Mouse (Mus musculus) limb, embryonic 11.5 days (tissue): ENCODE measurements at regions not wholly inside any gene's neighbourhood (a gene's known extent, or its start where the extent isn't known, plus 50 kb on each side); places are given as distances from the start of the nearest gene placed in this dataset.
"Not testable (repeated sequence)": the region's sequence is repeated elsewhere in the genome, so short reads cannot be mapped to it uniquely, and the experiment has no call there.

ENCODE experiments used
- ATAC-seq: fragments of 200-750 bp; cut with Nextera tagmentation; 2 replicates; pipeline ENCODE4 v1.8.0; 2017; ENCODE audit warnings: low read depth; ENCODE audit not compliant: insufficient number of reproducible peaks, low FRiP score, low TSS enrichment
- DNase-seq: peaks from one replicate; pipeline ENCODE4 v3.0.0-alpha.2; 2015; ENCODE audit warnings: low spot score
- H3K27ac ChIP-seq: fragments of 300-500 bp; sonication (generic); replicated peaks from 2 replicates; pipeline ENCODE4 v1.5.1; 2014; ENCODE audit warnings: low read depth, mild to moderate bottlenecking, low read length
- H3K27me3 ChIP-seq: fragments of 300-500 bp; sonication (generic); 2 replicates; pipeline ENCODE4 v1.6.1; 2014; ENCODE audit warnings: mild to moderate bottlenecking, low read length, mixed read lengths; ENCODE audit not compliant: control insufficient read depth, insufficient read depth
- H3K36me3 ChIP-seq: fragments of 300-500 bp; sonication (generic); 2 replicates; pipeline ENCODE4 v1.6.1; 2014; ENCODE audit warnings: mild to moderate bottlenecking, low read length, moderate library complexity, mixed read lengths; ENCODE audit not compliant: control insufficient read depth, insufficient read depth
- H3K4me1 ChIP-seq: fragments of 300-500 bp; sonication (generic); 2 replicates; pipeline ENCODE4 v1.6.1; 2014; ENCODE audit warnings: low read length, mixed read lengths; ENCODE audit not compliant: control insufficient read depth, insufficient read depth
- H3K4me2 ChIP-seq: fragments of 300-500 bp; sonication (generic); 2 replicates; pipeline ENCODE4 v1.6.1; 2014; ENCODE audit warnings: low read depth, mild to moderate bottlenecking, moderate library complexity; ENCODE audit not compliant: severe bottlenecking
- H3K4me3 ChIP-seq: fragments of 300-500 bp; sonication (generic); 2 replicates; pipeline ENCODE4 v1.5.1; 2014; ENCODE audit warnings: low read depth, low read length
- H3K9ac ChIP-seq: fragments of 300-500 bp; sonication (generic); 2 replicates; pipeline ENCODE4 v1.6.1; 2014; ENCODE audit warnings: mild to moderate bottlenecking, low read length
- H3K9me3 ChIP-seq: fragments of 300-500 bp; sonication (generic); 2 replicates; pipeline ENCODE4 v1.6.1; 2016; ENCODE audit warnings: low read length; ENCODE audit not compliant: control insufficient read depth
- WGBS: fragments of 180-500 bp; shearing (Covaris S2); extraction: QIAGEN DNeasy Blood & Tissue Kit; methylation state at CpG from one replicate; pipeline ENCODE4 v1.1.7; 2014; 5-methylcytosine and 5-hydroxymethylcytosine counted together

DNA sequence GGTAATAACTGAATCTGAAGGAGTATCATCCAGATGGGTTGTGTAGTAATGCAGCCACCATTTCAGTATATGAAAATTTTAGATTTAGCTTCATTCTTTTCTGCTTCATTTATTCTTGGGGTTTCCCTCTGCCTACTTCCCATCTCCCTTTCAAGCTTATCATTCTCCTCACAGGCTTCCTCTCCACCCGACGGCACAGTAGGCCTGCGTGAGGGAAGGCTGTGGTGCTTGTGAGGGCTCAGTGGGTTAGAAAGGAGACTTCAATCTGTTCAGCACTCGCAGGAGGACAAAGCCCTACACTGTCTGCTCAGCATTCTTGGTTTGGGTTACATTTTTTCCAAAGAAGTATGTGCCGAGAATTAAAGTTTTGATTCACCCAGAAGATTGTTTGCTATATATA is 804.2 kb upstream of the Olfr1507 start:
- not testable (repeated sequence) for H3K4me1 ChIP-seq, H3K36me3 ChIP-seq, DNase-seq, H3K27ac ChIP-seq, H3K27me3 ChIP-seq, H3K9ac ChIP-seq, H3K4me3 ChIP-seq, ATAC-seq, H3K4me2 ChIP-seq, H3K9me3 ChIP-seq
- no CpG with 5 or more reads among the region's 5 CpGs for WGBS

DNA sequence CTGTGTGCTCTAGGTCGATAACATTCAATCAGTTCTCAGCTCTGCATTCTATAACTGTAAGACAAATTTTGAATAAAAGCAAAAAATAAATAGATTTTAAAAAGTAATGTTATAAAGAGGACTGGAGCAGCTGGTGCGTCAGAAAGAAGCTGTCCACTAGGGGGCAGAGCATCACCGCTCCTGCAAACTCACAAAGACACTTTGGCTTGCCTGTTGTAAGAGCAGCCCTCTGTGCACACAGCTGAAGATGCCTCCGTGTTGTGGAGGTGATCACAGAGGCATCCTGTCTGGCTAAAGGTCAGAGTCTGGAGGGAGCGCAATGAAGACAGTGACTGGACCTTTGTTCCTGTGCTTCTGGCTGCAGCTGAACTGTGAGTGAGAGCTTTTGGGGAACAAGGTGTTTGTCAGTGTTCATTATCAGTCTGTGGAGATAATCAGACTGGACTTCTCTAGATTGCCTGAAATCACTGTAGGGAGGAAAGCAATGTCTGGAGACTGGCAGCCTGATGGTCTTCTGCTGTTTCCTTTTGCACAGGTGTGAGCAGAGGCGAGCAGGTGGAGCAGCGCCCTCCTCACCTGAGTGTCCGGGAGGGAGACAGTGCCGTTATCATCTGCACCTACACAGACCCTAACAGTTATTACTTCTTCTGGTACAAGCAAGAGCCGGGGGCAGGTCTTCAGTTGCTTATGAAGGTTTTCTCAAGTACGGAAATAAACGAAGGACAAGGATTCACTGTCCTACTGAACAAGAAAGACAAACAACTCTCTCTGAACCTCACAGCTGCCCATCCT is 788.0 kb upstream of the Olfr1507 start:
- no CpG with 5 or more reads among the region's 12 CpGs for WGBS
- H3K36me3 ChIP-seq, H3K27ac ChIP-seq, ATAC-seq, H3K4me2 ChIP-seq, H3K4me1 ChIP-seq, H3K27me3 ChIP-seq, DNase-seq, H3K9me3 ChIP-seq, H3K4me3 ChIP-seq, H3K9ac ChIP-seq: not testable (repeated sequence)

DNA sequence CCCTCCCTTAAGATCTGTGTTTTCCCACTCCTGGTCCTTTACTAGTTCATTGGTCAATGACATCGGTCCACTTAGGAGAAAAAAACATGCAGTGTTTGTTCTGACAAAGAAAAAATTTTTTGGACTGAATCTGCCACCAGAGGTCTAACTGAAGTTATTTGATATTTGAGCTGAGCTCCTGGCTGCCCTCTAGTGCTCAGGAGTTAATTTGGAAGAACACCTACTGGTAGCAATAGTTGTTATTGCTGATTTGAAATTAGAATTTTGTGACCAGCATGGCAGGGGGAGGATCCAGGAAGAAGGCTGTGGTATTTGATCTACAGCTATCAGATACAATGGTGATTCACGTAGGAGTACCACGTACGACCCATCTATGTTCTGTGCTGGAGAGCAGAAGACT is 777.7 kb upstream of the Olfr1507 start:
- 78% methylated on average over 3 of the region's 4 CpGs for WGBS
- H3K27me3 ChIP-seq, H3K4me3 ChIP-seq, H3K9ac ChIP-seq, H3K4me1 ChIP-seq, H3K36me3 ChIP-seq, ATAC-seq, H3K4me2 ChIP-seq, DNase-seq, H3K9me3 ChIP-seq, H3K27ac ChIP-seq: not testable (repeated sequence)

DNA sequence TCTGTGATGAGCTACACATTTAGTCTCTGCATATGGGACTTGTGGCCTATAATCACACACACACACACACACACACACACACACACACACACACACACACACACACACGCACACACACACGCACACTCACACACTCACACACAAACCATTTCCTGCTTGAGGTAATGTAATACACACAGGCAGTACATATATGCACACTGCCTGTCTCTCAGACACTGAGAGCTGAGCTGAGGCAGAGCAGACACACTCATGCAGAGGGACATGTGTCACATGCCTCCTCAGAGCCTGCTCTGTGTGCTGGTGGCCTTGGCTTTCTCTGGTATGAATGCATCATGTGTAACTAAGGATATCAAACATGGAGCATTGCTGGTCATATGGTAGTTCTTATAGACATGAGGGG is 772.1 kb upstream of the Olfr1507 start:
- not testable (repeated sequence) for H3K9me3 ChIP-seq, H3K27me3 ChIP-seq, H3K4me2 ChIP-seq, H3K4me3 ChIP-seq, H3K27ac ChIP-seq, DNase-seq, H3K36me3 ChIP-seq, ATAC-seq, H3K9ac ChIP-seq, H3K4me1 ChIP-seq
- no CpG with 5 or more reads among the region's 2 CpGs for WGBS

DNA sequence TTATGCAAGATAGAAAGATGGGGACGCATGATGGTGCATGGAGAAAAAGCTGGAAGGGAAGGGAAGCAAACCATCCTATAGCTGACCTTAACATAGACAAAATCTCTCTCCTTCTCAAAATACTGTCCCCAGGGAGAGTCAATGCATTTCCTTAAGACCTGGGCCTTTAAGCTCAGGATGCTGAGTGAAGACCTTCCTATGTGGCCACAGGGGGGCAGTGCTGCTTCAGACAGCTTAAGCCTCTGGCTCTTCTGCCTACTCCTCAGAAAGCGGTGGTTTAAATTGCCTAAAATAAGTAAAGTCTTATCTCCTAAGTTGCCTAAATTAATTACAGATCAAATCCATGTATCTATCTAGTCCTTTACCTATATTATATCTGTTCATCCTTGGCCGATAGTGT is 760.4 kb upstream of the Olfr1507 start:
- H3K9ac ChIP-seq, H3K27me3 ChIP-seq, ATAC-seq, H3K4me1 ChIP-seq, H3K4me2 ChIP-seq, H3K4me3 ChIP-seq, DNase-seq, H3K9me3 ChIP-seq, H3K27ac ChIP-seq, H3K36me3 ChIP-seq: not testable (repeated sequence)
- no CpG with 5 or more reads among the region's 3 CpGs for WGBS

DNA sequence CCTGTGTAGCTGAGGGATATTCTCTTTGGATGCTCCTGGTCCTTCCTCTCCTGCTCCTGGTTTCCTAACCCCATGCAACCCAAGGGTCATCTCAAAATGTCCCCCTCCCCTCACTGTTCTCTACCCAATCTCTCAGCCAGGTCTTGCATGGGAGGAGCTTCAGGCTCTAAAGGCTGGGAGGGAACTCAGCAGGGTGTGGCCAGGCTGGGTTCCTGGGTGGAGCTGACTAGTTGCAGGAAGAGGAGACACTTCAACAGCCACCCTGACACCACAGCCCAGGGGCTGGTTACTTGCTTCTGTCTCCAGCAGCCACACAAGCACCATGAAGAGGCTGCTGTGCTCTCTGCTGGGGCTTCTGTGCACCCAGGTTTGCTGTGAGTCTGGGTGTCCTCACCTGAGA is 757.9 kb upstream of the Olfr1507 start:
- not testable (repeated sequence) for H3K9me3 ChIP-seq, H3K27me3 ChIP-seq, ATAC-seq, H3K27ac ChIP-seq, H3K4me2 ChIP-seq, DNase-seq, H3K36me3 ChIP-seq, H3K9ac ChIP-seq, H3K4me1 ChIP-seq, H3K4me3 ChIP-seq

DNA sequence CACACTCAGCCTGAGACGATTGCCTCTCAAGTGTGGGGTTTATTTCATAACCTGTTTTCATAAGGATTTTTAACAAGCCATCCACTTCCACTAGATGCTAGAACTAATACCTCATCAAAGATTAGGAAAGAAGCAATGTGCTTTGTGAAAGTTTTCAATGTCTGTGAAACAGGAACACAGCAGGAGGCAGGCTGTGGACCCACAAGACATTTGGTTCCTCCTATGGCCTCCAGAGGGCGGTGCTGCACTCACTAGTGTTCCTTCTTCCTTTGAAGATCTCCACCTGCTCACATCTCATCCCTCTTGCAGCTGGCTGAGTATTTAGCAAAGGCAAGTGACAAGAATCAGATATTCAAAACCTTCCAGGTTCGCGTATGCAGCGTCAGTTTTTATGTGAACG is 735.6 kb upstream of the Olfr1507 start:
- not testable (repeated sequence) for H3K9ac ChIP-seq, H3K27ac ChIP-seq, ATAC-seq, H3K27me3 ChIP-seq, H3K4me1 ChIP-seq, H3K4me3 ChIP-seq, DNase-seq, H3K9me3 ChIP-seq, H3K36me3 ChIP-seq, H3K4me2 ChIP-seq
- no CpG with 5 or more reads among the region's 6 CpGs for WGBS

DNA sequence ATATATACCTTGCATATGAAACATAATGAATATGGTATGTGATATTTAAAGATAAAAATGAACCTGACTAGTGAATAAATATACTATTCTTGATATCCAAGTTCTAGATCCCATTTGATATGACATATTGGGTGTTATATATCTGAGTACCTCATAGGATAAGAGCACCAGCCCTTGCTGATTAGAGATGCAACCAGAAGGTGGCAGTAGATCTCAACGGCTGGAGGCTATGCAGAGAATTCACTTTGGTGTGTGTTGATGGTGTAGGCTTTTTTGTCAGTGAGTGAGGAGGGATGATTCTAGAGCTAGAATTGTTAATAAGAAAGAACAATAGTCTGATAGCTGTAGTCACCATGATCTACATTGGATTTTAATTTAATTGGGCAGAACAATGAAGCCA is 729.2 kb upstream of the Olfr1507 start:
- H3K9me3 ChIP-seq, H3K27ac ChIP-seq, H3K9ac ChIP-seq, H3K4me1 ChIP-seq, H3K4me2 ChIP-seq, H3K4me3 ChIP-seq, H3K27me3 ChIP-seq, DNase-seq, ATAC-seq, H3K36me3 ChIP-seq: not testable (repeated sequence)
- WGBS: no CpG with 5 or more reads among the region's 1 CpGs

DNA sequence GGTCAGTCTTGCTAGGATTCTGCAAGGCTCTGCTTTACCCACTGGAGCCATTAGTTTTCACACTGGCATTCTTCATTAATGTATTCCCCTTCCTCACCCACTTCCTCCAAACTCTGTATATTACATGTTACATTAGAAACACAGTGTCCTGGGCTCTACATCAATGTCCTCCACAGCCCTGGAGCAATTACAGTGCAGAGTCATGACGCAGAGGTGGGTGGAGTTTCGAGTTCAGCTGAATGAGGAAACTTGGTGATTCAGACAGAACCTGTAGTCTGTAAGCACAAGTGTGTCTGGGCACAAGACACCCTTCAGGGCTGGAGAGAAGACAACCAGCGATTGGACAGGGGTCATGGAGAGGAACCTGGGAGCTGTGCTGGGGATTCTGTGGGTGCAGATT is 715.0 kb upstream of the Olfr1507 start:
- H3K27me3 ChIP-seq, H3K9ac ChIP-seq, H3K4me1 ChIP-seq, H3K27ac ChIP-seq, H3K4me2 ChIP-seq, H3K4me3 ChIP-seq, H3K36me3 ChIP-seq, H3K9me3 ChIP-seq, ATAC-seq, DNase-seq: not testable (repeated sequence)
- WGBS: no CpG with 5 or more reads among the region's 3 CpGs
